Mouse (Mus musculus) stomach, postnatal 0 days (tissue): ENCODE measurements at regions not wholly inside any gene's neighbourhood (a gene's known extent, or its start where the extent isn't known, plus 50 kb on each side); places are given as distances from the start of the nearest gene placed in this dataset.

Experiments used
- ATAC-seq: fragments of 200-750 bp; cut with Nextera tagmentation; 2 replicates; pipeline ENCODE4 v1.8.0; 2017; ENCODE audit not compliant: low FRiP score, low TSS enrichment
- DNase-seq: peaks from one replicate; pipeline ENCODE4 v3.0.0-alpha.2; 2016; ENCODE audit warnings: low spot score
- H3K27ac ChIP-seq: fragments of 300-500 bp; sonication (generic); replicated peaks from 2 replicates; pipeline ENCODE4 v1.5.1; 2014; ENCODE audit warnings: mild to moderate bottlenecking, control low read depth
- H3K27me3 ChIP-seq: fragments of 300-500 bp; sonication (generic); 2 replicates; pipeline ENCODE4 v1.6.1; 2014; ENCODE audit warnings: low read length; ENCODE audit not compliant: control insufficient read depth, insufficient read depth
- H3K36me3 ChIP-seq: fragments of 300-500 bp; sonication (generic); 2 replicates; pipeline ENCODE4 v1.6.1; 2014; ENCODE audit warnings: low read length, mixed read lengths; ENCODE audit not compliant: control insufficient read depth, insufficient read depth
- H3K4me1 ChIP-seq: fragments of 300-500 bp; sonication (generic); replicated peaks from 2 replicates; pipeline ENCODE4 v1.6.1; 2014; ENCODE audit warnings: antibody characterized with exemption; ENCODE audit not compliant: control insufficient read depth, insufficient read depth
- H3K4me2 ChIP-seq: fragments of 300-500 bp; sonication (generic); replicated peaks from 2 replicates; pipeline ENCODE4 v1.6.1; 2014; ENCODE audit warnings: low read depth, mild to moderate bottlenecking, control low read depth, moderate library complexity
- H3K4me3 ChIP-seq: fragments of 300-500 bp; sonication (generic); 2 replicates; pipeline ENCODE4 v1.5.1; 2014; ENCODE audit warnings: low read depth, low read length, control low read depth
- H3K9ac ChIP-seq: fragments of 300-500 bp; sonication (generic); 2 replicates; pipeline ENCODE4 v1.6.1; 2014; ENCODE audit warnings: mild to moderate bottlenecking, low read length, control low read depth, mixed read lengths
- H3K9me3 ChIP-seq: fragments of 300-500 bp; sonication (generic); 2 replicates; pipeline ENCODE4 v1.6.1; 2016; ENCODE audit warnings: low read length; ENCODE audit not compliant: control insufficient read depth
- CTCF ChIP-seq: IDR thresholded peaks from 2 replicates; pipeline ENCODE4 v1.5.1; 2016; ENCODE audit warnings: antibody characterized with exemption, low read depth, mild to moderate bottlenecking, moderate library complexity
- EP300 ChIP-seq: optimal IDR thresholded peaks from 2 replicates; pipeline ENCODE3; 2016; ENCODE audit warnings: antibody characterized with exemption
- WGBS: fragments of 180-500 bp; shearing (Covaris S2); extraction: QIAGEN DNeasy Blood & Tissue Kit; methylation state at CpG from one replicate; pipeline ENCODE4 v1.1.7; 2014; 5-methylcytosine and 5-hydroxymethylcytosine counted together

GRCm38 (mm10) chr12:29368820-29369175 lies 159.4 kb upstream of the Myt1l start:
- H3K4me1 ChIP-seq: no peaks in the 10 kb centered on the region
- DNase-seq (no peak), ATAC-seq (no peak)
- H3K4me2 ChIP-seq: peak overlapping the region; percentile 39
- WGBS: 32% methylated on average over 5 of the region's 5 CpGs
- no peak overlapping the region for H3K9ac ChIP-seq
- H3K27ac ChIP-seq: no peak overlapping the region
- no peaks in the 10 kb centered on the region for H3K9me3 ChIP-seq
- no peaks in the 10 kb centered on the region for H3K36me3 ChIP-seq
- no peaks in the 10 kb centered on the region for H3K27me3 ChIP-seq
- TF ChIP-seq EP300: no peak
- peak overlapping the region; percentile 10; the same call in 1 of the 2 replicates for H3K4me3 ChIP-seq

DNA sequence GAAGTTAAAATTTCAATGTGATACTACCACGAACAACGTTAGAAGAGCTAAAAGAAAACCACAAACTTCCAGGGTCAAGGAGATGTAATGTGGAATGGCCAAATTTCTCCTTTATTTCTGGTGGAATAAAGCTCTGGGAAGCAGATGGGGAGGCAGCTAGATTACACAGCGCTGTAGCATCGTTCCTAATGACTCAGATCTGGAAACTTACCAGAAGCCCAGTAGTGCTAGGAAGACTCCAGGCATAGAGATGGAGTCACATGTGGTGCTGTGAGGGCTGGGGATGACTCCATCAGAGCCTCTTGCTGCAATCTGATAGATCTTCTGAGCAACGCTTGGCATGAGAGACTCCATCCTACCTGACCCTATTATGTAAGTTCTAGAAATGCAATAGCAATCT lies 136.4 kb upstream of the Myt1l start:
- Histone ChIP-seq H3K4me2 (no peak overlapping the region), H3K27me3 (no peaks in the 10 kb centered on the region), H3K9ac (no peak overlapping the region), H3K4me3 (no peak overlapping the region), H3K36me3 (no peaks in the 10 kb centered on the region), H3K4me1 (no peaks in the 10 kb centered on the region), H3K27ac (no peak overlapping the region), H3K9me3 (no peaks in the 10 kb centered on the region)
- TF ChIP-seq EP300: no peak
- TF ChIP-seq CTCF: no peak
- no peak for ATAC-seq
- DNase-seq: no peak
- WGBS: 74% methylated on average over 5 of the region's 5 CpGs

DNA sequence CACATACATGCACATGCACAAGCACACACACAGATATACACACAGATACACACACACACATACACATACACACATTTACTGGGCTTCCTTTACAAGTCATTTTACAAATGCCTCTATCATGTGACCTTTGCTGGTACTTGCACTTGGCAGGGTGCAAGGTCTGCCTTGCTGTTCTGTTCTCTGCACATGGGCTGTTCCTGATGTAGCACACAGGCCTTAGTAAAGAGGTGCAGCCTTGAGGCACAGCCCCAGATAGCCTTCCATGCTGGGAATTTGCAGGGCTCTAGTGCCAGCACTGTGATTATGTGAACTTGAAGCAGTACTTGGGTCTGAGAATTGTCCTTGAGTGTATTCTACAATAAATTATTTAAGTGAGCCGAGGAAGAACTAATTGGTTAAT lies 133.9 kb upstream of the Myt1l start:
- DNase-seq (no peak), ATAC-seq (no peak)
- 85% methylated on average over 1 of the region's 1 CpGs for WGBS
- no peak for TF ChIP-seq EP300
- no peak for TF ChIP-seq CTCF
- Histone ChIP-seq H3K4me2 (no peak overlapping the region), H3K9me3 (no peaks in the 10 kb centered on the region), H3K27ac (no peak overlapping the region), H3K4me1 (no peaks in the 10 kb centered on the region), H3K9ac (no peak overlapping the region), H3K27me3 (no peaks in the 10 kb centered on the region), H3K4me3 (no peak overlapping the region), H3K36me3 (no peaks in the 10 kb centered on the region)

- no peak overlapping the region for H3K4me3 ChIP-seq
- no peaks in the 10 kb centered on the region for H3K9me3 ChIP-seq
- H3K9ac ChIP-seq: no peak overlapping the region
- DNase-seq (no peak), ATAC-seq (no peak)
- WGBS: 68% methylated on average over 6 of the region's 6 CpGs
- H3K36me3 ChIP-seq: no peaks in the 10 kb centered on the region
- H3K4me1 ChIP-seq: no peaks in the 10 kb centered on the region
- no peak overlapping the region for H3K4me2 ChIP-seq
- H3K27ac ChIP-seq: no peak overlapping the region
- TF ChIP-seq CTCF: no peak
- no peak for TF ChIP-seq EP300
- H3K27me3 ChIP-seq: no peaks in the 10 kb centered on the region
These were observed 133.3 kb upstream of the Myt1l start for GRCm38 (mm10) chr12:29394881-29395280.

DNA sequence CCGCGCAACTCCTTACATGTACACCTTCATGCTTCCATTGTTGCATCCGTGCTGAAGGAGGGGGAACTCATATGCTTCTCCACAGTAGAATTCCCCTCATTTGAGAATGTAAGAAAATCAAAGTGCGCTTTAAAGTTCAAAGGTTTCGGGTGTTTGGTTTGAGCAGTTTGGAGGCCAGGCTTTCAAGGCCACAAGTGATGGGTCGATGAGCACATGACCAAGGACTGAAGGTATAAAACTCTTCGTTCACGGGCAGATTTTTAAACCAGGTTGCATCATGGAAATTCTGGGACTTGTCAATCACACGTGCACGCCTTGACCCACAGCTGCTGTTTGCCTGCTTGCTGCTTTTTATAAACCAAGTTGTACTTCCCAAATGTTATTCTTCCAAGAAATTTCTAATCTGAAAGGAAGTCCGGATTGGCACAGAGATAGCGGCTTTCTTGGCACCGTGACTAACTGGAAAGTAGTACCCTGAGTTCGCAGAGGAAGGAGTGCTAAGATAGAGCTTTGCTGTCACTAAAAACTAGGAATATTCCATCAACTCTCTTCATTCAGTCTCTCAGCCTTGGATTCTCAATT lies 132.7 kb upstream of the Myt1l start:
- H3K27ac ChIP-seq: no peak overlapping the region
- H3K9ac ChIP-seq: no peak overlapping the region
- H3K4me3 ChIP-seq: no peak overlapping the region
- no peak overlapping the region for H3K4me2 ChIP-seq
- ATAC-seq (no peak), DNase-seq (no peak)
- no peaks in the 10 kb centered on the region for H3K9me3 ChIP-seq
- TF ChIP-seq CTCF (no peak), EP300 (no peak)
- no peaks in the 10 kb centered on the region for H3K4me1 ChIP-seq
- no peaks in the 10 kb centered on the region for H3K27me3 ChIP-seq
- 83% methylated on average over 14 of the region's 14 CpGs for WGBS
- H3K36me3 ChIP-seq: no peaks in the 10 kb centered on the region

- TF ChIP-seq CTCF (no peak), EP300 (no peak)
- H3K27me3 ChIP-seq: no peaks in the 10 kb centered on the region
- WGBS: 18% methylated on average over 1 of the region's 1 CpGs
- H3K4me3 ChIP-seq: no peak overlapping the region
- H3K4me1 ChIP-seq: no peaks in the 10 kb centered on the region
- H3K27ac ChIP-seq: no peak overlapping the region
- DNase-seq: no peak
- no peak for ATAC-seq
- H3K4me2 ChIP-seq: no peak overlapping the region
- H3K36me3 ChIP-seq: no peaks in the 10 kb centered on the region
- H3K9ac ChIP-seq: no peak overlapping the region
- H3K9me3 ChIP-seq: no peaks in the 10 kb centered on the region
These were observed 123.8 kb upstream of the Myt1l start for GRCm38 (mm10) chr12:29404434-29404833.
